Mouse (Mus musculus) heart, embryonic 15.5 days (tissue): Measurements from ENCODE around the gene Arl14. TPM values are rescaled to one million over a fixed set of nuclear protein-coding genes. Genes with fewer than 3 reads are reported as not detected.

Experiments
- ATAC-seq: fragments of 200-750 bp; cut with Nextera tagmentation; replicated peaks from 2 replicates; pipeline ENCODE4 v1.8.0; 2017; ENCODE audit warnings: low read depth, moderate TSS enrichment; ENCODE audit not compliant: insufficient number of reproducible peaks, insufficient read depth, low FRiP score
- H3K27ac ChIP-seq: fragments of 300-500 bp; sonication (generic); 2 replicates; pipeline ENCODE4 v1.5.1; 2015; ENCODE audit warnings: mild to moderate bottlenecking, inconsistent platforms
- H3K27me3 ChIP-seq: fragments of 300-500 bp; sonication (generic); 2 replicates; pipeline ENCODE4 v1.6.1; 2015; ENCODE audit warnings: inconsistent platforms
- H3K36me3 ChIP-seq: fragments of 300-500 bp; sonication (generic); 2 replicates; pipeline ENCODE4 v1.6.1; 2015; ENCODE audit warnings: mild to moderate bottlenecking, inconsistent platforms
- H3K4me1 ChIP-seq: fragments of 300-500 bp; sonication (generic); replicated peaks from 2 replicates; pipeline ENCODE4 v1.6.1; 2015; ENCODE audit warnings: inconsistent platforms
- H3K4me2 ChIP-seq: fragments of 300-500 bp; sonication (generic); 2 replicates; pipeline ENCODE4 v1.6.1; 2015; ENCODE audit warnings: inconsistent platforms, mild to moderate bottlenecking, moderate library complexity
- H3K4me3 ChIP-seq: fragments of 300-500 bp; sonication (generic); 2 replicates; pipeline ENCODE4 v1.5.1; 2015; ENCODE audit warnings: mild to moderate bottlenecking, inconsistent platforms
- H3K9ac ChIP-seq: fragments of 300-500 bp; sonication (generic); 2 replicates; pipeline ENCODE4 v1.6.1; 2015; ENCODE audit warnings: mild to moderate bottlenecking, inconsistent platforms
- H3K9me3 ChIP-seq: fragments of 300-500 bp; sonication (generic); replicated peaks from 2 replicates; pipeline ENCODE4 v1.6.1; 2016; ENCODE audit warnings: inconsistent platforms
- WGBS: fragments of 180-500 bp; shearing (Covaris S2); methylation state at CpG from one replicate; pipeline ENCODE4 v1.1.7; 2015; ENCODE audit warnings: mixed read lengths; 5-methylcytosine and 5-hydroxymethylcytosine counted together
- polyA plus RNA-seq: library from polyadenylated mRNA; unstranded; fragments of >200 nt; fragmentation: Nextera tagmentation; extraction: Ambion mirVana; gene quantifications from 2 replicates; pipeline ENCODE4 v1.2.1, GENCODE M21; 2015

Gene Arl14
- polyA plus RNA-seq, 1 experiment from 2014 or later: not detected

DNA sequence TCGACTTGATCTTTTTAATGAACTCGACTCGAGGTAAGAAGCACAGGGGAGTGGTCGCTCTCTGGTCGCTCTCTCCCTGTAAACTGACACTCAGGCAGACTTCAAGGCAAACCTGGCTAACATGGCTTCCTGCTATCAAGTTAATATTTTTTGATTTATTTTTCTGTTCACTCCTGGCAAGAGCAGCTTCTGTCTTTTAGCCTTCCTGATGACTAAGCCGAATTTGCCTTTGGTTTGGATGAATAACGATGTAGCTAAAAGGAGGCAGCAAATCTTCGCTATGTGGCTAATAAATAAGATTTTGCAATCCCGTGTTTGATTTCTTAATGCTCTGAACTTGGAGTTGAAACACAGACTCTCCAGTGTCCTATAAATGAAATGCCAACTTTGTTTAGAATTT lies 27.7 kb upstream of the Arl14 start:
- Histone ChIP-seq H3K4me2 (no peak overlapping the region), H3K27me3 (no peaks in the 10 kb centered on the region), H3K27ac (no peak overlapping the region), H3K9ac (no peak overlapping the region), H3K9me3 (no peaks in the 10 kb centered on the region), H3K36me3 (no peaks in the 10 kb centered on the region), H3K4me1 (no peaks in the 10 kb centered on the region), H3K4me3 (no peak overlapping the region)
- 63% methylated on average over 9 of the region's 9 CpGs for WGBS
- ATAC-seq: no peak

DNA sequence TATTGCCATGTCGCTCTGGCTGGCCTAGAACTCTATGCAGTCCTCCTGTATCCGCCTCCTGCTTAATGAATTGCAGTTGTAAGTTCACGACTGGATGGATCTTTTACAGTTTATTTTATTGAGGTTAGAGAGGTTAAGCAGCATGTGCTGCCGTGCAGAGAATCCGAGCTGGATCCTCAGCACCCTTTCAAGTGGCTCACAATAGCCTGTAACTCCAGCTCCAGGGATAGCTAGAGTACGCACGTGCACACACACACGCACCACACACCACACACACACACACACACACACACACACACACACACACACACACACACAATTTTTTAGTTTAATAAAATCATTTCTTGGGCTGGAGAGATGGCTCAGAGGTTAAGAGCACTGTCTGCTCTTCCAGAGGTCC lies 27.0 kb upstream of the Arl14 start:
- Histone ChIP-seq H3K4me3 (no peak overlapping the region), H3K36me3 (no peaks in the 10 kb centered on the region), H3K27ac (no peak overlapping the region), H3K9ac (no peak overlapping the region), H3K4me1 (no peaks in the 10 kb centered on the region), H3K4me2 (no peak overlapping the region), H3K27me3 (no peaks in the 10 kb centered on the region), H3K9me3 (no peaks in the 10 kb centered on the region)
- ATAC-seq: no peak
- 78% methylated on average over 8 of the region's 8 CpGs for WGBS

- no peak overlapping the region for H3K4me2 ChIP-seq
- WGBS: 72% methylated on average over 2 of the region's 2 CpGs
- no peak for ATAC-seq
- no peaks in the 10 kb centered on the region for H3K36me3 ChIP-seq
- no peaks in the 10 kb centered on the region for H3K27me3 ChIP-seq
- H3K27ac ChIP-seq: no peak overlapping the region
- H3K4me1 ChIP-seq: no peaks in the 10 kb centered on the region
- no peak overlapping the region for H3K9ac ChIP-seq
- H3K9me3 ChIP-seq: no peaks in the 10 kb centered on the region
- H3K4me3 ChIP-seq: no peak overlapping the region
Measured at GRCm38 (mm10) chr3:69198098-69198497, 24.1 kb upstream of the Arl14 start.

- 46% methylated on average over 1 of the region's 1 CpGs for WGBS
- ATAC-seq: no peak
- H3K4me1 ChIP-seq: peaks cover 1% of the 10 kb centered on the region
- H3K27me3 ChIP-seq: no peaks in the 10 kb centered on the region
- H3K9me3 ChIP-seq: no peaks in the 10 kb centered on the region
- no peak overlapping the region for H3K4me2 ChIP-seq
- no peak overlapping the region for H3K9ac ChIP-seq
- H3K27ac ChIP-seq: no peak overlapping the region
- no peaks in the 10 kb centered on the region for H3K36me3 ChIP-seq
- no peak overlapping the region for H3K4me3 ChIP-seq
Measured at GRCm38 (mm10) chr3:69200251-69200650, 22.0 kb upstream of the Arl14 start.

DNA sequence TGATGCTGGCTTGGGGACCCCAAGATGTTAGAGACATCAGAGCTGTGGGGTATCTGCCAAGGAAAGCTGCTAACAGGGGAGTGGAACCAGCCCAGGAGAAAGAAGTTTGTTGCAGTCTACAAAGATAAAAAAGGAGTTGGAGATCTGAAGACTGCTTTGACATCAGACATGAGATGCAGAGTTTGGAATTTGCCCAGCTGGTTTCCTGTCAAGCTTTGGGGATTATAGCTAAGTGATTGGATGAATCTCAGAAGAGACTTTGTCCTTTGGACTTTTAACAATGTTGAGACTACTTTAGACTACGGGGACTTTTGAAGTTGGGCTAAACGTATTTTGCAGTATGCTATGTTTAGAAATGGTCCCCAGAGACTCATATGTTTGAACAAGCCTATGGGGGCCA lies 21.0 kb upstream of the Arl14 start:
- WGBS: 57% methylated on average over 2 of the region's 2 CpGs
- ATAC-seq: no peak
- Histone ChIP-seq H3K4me3 (no peak overlapping the region), H3K36me3 (no peaks in the 10 kb centered on the region), H3K27me3 (no peaks in the 10 kb centered on the region), H3K9ac (no peak overlapping the region), H3K9me3 (no peaks in the 10 kb centered on the region), H3K27ac (no peak overlapping the region), H3K4me1 (peaks cover 8% of the 10 kb centered on the region), H3K4me2 (no peak overlapping the region)

DNA sequence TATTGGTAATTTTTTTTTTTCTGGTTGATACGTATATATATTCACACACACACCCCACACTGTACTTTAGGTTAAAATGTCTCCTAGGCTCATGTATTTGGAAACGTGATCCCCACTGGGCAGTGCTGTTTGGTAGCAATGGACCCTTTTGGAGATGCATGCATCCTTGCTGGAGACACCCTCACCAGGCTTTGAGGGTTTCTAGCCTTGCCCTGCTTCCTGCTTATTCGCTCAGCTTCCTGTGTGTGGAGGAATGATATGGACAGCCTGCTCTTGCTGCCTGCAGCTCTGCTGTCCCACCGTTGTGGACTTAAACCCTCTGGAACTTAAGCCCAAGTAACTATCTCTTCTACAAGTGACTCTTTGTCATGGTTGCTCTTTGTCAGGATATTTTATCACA lies 19.3 kb upstream of the Arl14 start:
- no peak overlapping the region for H3K4me2 ChIP-seq

DNA sequence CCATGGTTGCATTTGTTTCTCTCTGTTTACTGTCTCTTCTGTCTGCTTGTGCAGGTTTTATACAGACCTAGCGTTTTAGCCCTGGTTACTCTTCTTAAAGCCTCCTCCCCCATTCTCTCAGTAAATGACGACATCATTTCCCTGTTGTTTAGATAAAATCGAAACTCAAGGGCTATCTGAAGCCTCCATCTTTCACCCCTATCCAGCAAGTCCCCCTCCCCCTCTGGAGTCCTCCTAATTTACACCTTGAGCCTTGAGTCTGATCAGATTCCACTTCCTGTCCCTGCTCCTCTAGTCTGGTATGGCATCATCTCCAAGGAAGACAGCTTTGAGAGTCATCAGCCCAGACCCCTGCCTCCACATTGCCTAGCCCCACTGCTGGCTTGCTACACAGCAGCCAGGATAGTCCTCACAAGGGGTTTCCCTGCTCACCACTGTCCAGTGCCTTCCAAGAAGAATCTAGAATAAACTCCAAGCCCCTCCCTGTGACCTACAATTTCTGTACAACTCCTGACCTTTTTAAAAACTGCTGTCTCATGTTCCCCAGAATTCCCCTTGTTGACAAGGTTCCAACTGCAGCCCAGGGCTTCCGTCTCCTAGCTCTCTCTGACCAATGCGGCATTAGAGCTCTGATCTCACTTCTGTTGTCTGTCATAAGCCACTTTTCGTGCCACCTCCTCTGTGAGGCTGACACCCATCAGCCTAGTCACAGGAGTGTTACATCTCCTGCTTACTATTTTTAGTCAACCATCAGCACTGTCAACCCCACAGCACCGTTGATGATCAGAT lies 16.8 kb upstream of the Arl14 start:
- Histone ChIP-seq H3K27me3 (no peaks in the 10 kb centered on the region), H3K9me3 (no peaks in the 10 kb centered on the region), H3K4me1 (peaks cover 8% of the 10 kb centered on the region), H3K27ac (peak overlapping the region; percentile 37; the same call in 1 of the 2 replicates), H3K9ac (no peak overlapping the region), H3K36me3 (no peaks in the 10 kb centered on the region), H3K4me2 (peak overlapping the region; percentile 7; the same call in 1 of the 2 replicates), H3K4me3 (no peak overlapping the region)
- WGBS: 22% methylated on average over 7 of the region's 7 CpGs
- no peak for ATAC-seq

More for the DNA sequence above, 19.3 kb upstream of the Arl14 start:
- ATAC-seq: no peak
- Histone ChIP-seq H3K9me3 (no peaks in the 10 kb centered on the region), H3K4me1 (peaks cover 8% of the 10 kb centered on the region), H3K9ac (no peak overlapping the region), H3K36me3 (no peaks in the 10 kb centered on the region), H3K27me3 (no peaks in the 10 kb centered on the region), H3K4me3 (no peak overlapping the region), H3K27ac (no peak overlapping the region)
- 69% methylated on average over 4 of the region's 4 CpGs for WGBS

- Histone ChIP-seq H3K4me2 (no peak overlapping the region), H3K4me1 (peaks cover 8% of the 10 kb centered on the region), H3K9ac (no peak overlapping the region), H3K27me3 (no peaks in the 10 kb centered on the region), H3K27ac (no peak overlapping the region), H3K9me3 (no peaks in the 10 kb centered on the region), H3K4me3 (no peak overlapping the region), H3K36me3 (no peaks in the 10 kb centered on the region)
- WGBS: 75% methylated on average over 10 of the region's 10 CpGs
- ATAC-seq: no peak
Measured at GRCm38 (mm10) chr3:69206193-69206893, 15.9 kb upstream of the Arl14 start.

DNA sequence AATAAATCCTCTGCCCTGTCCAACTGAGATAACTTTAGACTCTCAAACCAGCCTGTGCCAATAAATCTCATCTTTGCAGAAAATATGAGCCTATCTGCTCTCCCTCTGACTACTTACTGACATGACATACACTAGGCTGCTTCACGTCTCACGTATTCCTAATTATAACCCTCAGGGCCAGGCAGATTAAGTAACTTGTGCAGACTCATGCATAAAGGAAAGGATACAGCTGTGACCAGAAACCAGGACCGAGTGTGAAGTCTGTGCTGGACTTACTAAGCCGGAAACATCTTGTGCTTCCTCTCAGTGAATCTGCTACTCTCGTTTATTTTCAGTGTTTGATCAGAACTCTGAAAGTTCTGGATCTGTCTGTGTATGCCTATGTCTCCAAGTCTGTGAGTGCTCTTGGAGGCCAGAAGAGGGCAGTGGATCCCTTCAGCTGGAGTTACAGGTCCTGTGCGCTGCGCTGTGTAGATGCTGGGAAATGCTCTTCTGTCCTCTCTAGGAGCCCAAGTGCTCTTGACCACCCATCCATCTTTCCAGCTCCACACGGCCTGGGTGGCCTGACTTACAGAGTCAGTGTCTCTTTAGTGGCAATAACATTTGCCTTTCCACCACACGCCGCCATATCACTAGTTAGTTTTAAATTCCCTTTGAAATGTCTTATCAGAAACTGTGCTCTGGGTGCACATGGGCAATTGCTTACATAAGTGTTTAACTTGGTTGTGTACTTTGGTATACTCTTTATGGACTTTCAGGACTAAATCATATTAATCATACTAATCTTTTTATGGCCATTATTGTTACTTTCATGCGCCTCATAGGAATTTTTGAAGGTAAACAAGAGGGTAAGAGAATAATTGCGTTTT lies 13.5 kb upstream of the Arl14 start:
- H3K27me3 ChIP-seq: no peaks in the 10 kb centered on the region
- H3K27ac ChIP-seq: no peak overlapping the region; the same call in 1 of the 2 replicates
- H3K4me1 ChIP-seq: peaks cover 8% of the 10 kb centered on the region
- no peak overlapping the region for H3K4me3 ChIP-seq
- H3K9me3 ChIP-seq: no peaks in the 10 kb centered on the region
- H3K4me2 ChIP-seq: no peak overlapping the region
- ATAC-seq: 0 out of 2 replicates have a peak, but pooled peaks have one; percentile 50
- no peaks in the 10 kb centered on the region for H3K36me3 ChIP-seq
- 53% methylated on average over 12 of the region's 12 CpGs for WGBS
- H3K9ac ChIP-seq: no peak overlapping the region

DNA sequence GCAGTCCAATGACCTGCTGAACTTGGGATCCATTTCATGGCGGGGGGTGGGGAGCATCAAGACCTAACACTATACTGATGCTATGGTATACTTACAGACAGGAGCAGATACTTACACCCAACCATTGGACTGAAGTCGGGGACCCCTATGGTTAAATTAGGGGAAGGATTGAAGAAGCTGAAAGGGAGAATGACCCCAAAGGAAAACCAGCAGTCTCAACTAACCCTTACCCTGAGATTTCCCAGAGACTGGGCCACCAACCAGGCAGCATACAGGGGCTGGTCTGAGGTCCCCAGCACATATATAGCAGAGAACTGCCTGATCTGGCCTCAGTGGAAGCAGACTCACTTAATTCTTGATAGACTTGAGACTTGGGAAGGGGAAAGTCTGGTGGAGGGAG lies 10.0 kb upstream of the Arl14 start:
- 61% methylated on average over 2 of the region's 2 CpGs for WGBS
- no peaks in the 10 kb centered on the region; the same call in 1 of the 2 replicates for H3K4me1 ChIP-seq
- H3K4me3 ChIP-seq: no peak overlapping the region
- no peak for ATAC-seq
- no peak overlapping the region for H3K4me2 ChIP-seq
- H3K27ac ChIP-seq: no peak overlapping the region
- H3K9ac ChIP-seq: no peak overlapping the region
- no peaks in the 10 kb centered on the region for H3K36me3 ChIP-seq
- no peaks in the 10 kb centered on the region for H3K9me3 ChIP-seq
- no peaks in the 10 kb centered on the region for H3K27me3 ChIP-seq

- Histone ChIP-seq H3K4me3 (no peak overlapping the region), H3K9ac (no peak overlapping the region), H3K36me3 (no peaks in the 10 kb centered on the region), H3K4me1 (no peaks in the 10 kb centered on the region; the same call in 1 of the 2 replicates), H3K27me3 (no peaks in the 10 kb centered on the region), H3K27ac (no peak overlapping the region), H3K4me2 (no peak overlapping the region), H3K9me3 (no peaks in the 10 kb centered on the region)
- no peak for ATAC-seq
- WGBS: 80% methylated on average over 5 of the region's 5 CpGs
Measured at GRCm38 (mm10) chr3:69213465-69213864, 8.8 kb upstream of the Arl14 start.
